ENCODE assay signal across 27 mouse cellular contexts in the genomic region with DNA sequence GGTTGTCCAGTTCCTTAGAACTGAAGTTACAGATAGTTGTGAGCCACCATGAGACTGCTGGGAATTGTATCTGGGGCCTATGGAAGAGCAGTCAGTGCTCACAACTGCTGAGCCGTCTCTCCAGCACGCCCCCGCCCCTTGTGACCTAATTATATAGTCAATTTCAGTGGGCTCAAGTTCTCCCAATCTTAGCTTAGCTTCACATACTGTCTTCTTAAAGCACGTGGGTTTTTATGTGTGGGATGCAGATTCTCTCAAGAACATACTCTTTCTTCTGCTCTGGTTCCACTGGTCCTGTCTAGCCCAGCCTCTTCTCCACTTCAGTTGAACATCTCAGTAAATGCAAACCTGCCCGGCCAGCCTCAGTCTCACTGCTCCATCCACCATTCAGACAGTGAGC. TPM values are rescaled to one million over a fixed set of nuclear protein-coding genes. Genes with fewer than 3 reads are reported as not detected.
"Had no signal": no experiment of that assay in that cellular context is flagged by ENCODE, and none has a peak within 500 bp of the region (broad histone marks: within the 10 kb centered on the region; RNA-seq: fewer than 3 reads in every experiment).

No protein-coding gene starts in this region.

- H3K4me3 ChIP-seq: gastrocnemius, adult 2 months; heart, adult 2 months; heart, embryonic 13.5 days; heart, embryonic 15.5 days; hindbrain, embryonic 10.5 days; hindbrain, embryonic 12.5 days; intestine, embryonic 15.5 days; left cerebral cortex, adult 2 months; limb, embryonic 10.5 days; limb, embryonic 12.5 days; liver, embryonic 13.5 days had no signal

- H3K27ac ChIP-seq: gastrocnemius, adult 2 months; heart, adult 2 months; heart, embryonic 13.5 days; heart, embryonic 15.5 days; hindbrain, embryonic 10.5 days; hindbrain, embryonic 12.5 days; hindbrain, embryonic 14.5 days; intestine, embryonic 15.5 days; left cerebral cortex, adult 2 months; limb, embryonic 10.5 days; limb, embryonic 12.5 days; liver, embryonic 13.5 days had no signal

- H3K4me1 ChIP-seq: heart, embryonic 13.5 days; intestine, embryonic 15.5 days; liver, embryonic 13.5 days had no signal

- DNase-seq: gastrocnemius, adult 2 months; gastrocnemius, postnatal 10 days; gastrocnemius, postnatal 25 days; heart, adult 2 months; heart, postnatal 14 days; heart, postnatal 4 days; kidney, adult 18-20 months; kidney, adult 8-10 months; kidney, postnatal 10 days; kidney, postnatal 25 days; kidney, postnatal 4 days; liver; liver, embryonic 13.5 days had no signal

RNA-seq across cellular contexts. Expression of a gene that starts 30.7 kb away (rescaled TPM):
- total RNA-seq: gastrocnemius, adult 2 months; gastrocnemius, postnatal 25 days; heart, adult 2 months; heart, postnatal 14 days; heart, postnatal 4 days; layer of hippocampus, adult 18-20 months; layer of hippocampus, postnatal 10 days; layer of hippocampus, postnatal 25 days; left cerebral cortex, adult 2 months; left cerebral cortex, postnatal 36 days had no signal
- polyA plus RNA-seq: heart, adult 2 months; heart, embryonic 11.5 days; liver, embryonic 13.5 days had no signal
